Mouse (Mus musculus): Measurements from ENCODE around the gene Bbs9. TPM values are rescaled to one million over a fixed set of nuclear protein-coding genes. Genes with fewer than 3 reads are reported as not detected.

Gene Bbs9
- polyA plus RNA-seq, 1 experiment from 2014 or later = 13.4 TPM

Other genes with a start within 250 kb of the Bbs9 start
- gene Zfp599, start 215.8 kb upstream of the Bbs9 start, polyA plus RNA-seq (2014; fragmentation: Nextera tagmentation; extraction: Ambion mirVana) = 3.3 and 4.8 TPM in 2 replicates
- 13.6 and 17.2 TPM in 2 replicates for gene Zfp810, start 168.1 kb upstream of the Bbs9 start, polyA plus RNA-seq (2014; fragmentation: Nextera tagmentation; extraction: Ambion mirVana)
- 38.7 and 46.2 TPM in 2 replicates for gene Anln, start 86.5 kb upstream of the Bbs9 start, polyA plus RNA-seq (2014; fragmentation: Nextera tagmentation; extraction: Ambion mirVana)
- 4.9 and 5.1 TPM in 2 replicates for gene 9530077C05Rik, start 64.2 kb upstream of the Bbs9 start, polyA plus RNA-seq (2014; fragmentation: Nextera tagmentation; extraction: Ambion mirVana)
- not detected in 2 replicates for gene Gm17545, start 21.4 kb upstream of the Bbs9 start, polyA plus RNA-seq (2014; fragmentation: Nextera tagmentation; extraction: Ambion mirVana)
- gene Rp9, start 6.0 kb upstream of the Bbs9 start, polyA plus RNA-seq (2014; fragmentation: Nextera tagmentation; extraction: Ambion mirVana) = 60.7 and 61.5 TPM in 2 replicates